Mouse (Mus musculus) G1E (cell line): ENCODE measurements around the gene Fam107a. TPM values are rescaled to one million over a fixed set of nuclear protein-coding genes. Genes with fewer than 3 reads are reported as not detected.
"Not testable (repeated sequence)": the region's sequence is repeated elsewhere in the genome, so short reads cannot be mapped to it uniquely, and the experiment has no call there.

Source experiments
- ATAC-seq: 2 replicates; pipeline ENCODE4 v1.8.0; 2016; ENCODE audit warnings: mild to moderate bottlenecking; ENCODE audit not compliant: insufficient number of reproducible peaks, poor library complexity, low FRiP score, severe bottlenecking; ENCODE audit errors: extremely low read depth
- DNase-seq: peaks from one replicate; pipeline ENCODE4 v3.0.0; 2012; ENCODE audit warnings: low spot score
- H3K27me3 ChIP-seq: 2 replicates; pipeline ENCODE4 v1.6.1; 2012; ENCODE audit warnings: mild to moderate bottlenecking, low read length, inconsistent platforms; ENCODE audit not compliant: insufficient read depth
- H3K36me3 ChIP-seq: replicated peaks from 2 replicates; pipeline ENCODE3; 2012; ENCODE audit warnings: mild to moderate bottlenecking, inconsistent platforms
- H3K4me1 ChIP-seq: 2 replicates; pipeline ENCODE4 v1.6.1; 2012; ENCODE audit warnings: low read depth, low read length, inconsistent platforms, mixed read lengths; ENCODE audit not compliant: insufficient read depth
- H3K4me3 ChIP-seq: 2 replicates; pipeline ENCODE4 v1.5.1; 2012; ENCODE audit warnings: low read depth, mild to moderate bottlenecking, inconsistent platforms, low read length, moderate library complexity, mixed read lengths
- H3K9me3 ChIP-seq: replicated peaks from 2 replicates; pipeline ENCODE4 v1.6.1; 2012; ENCODE audit warnings: inconsistent platforms
- CTCF ChIP-seq: IDR thresholded peaks from 2 replicates; pipeline ENCODE4 v1.5.1; 2012; ENCODE audit warnings: low read depth, low read length, inconsistent platforms, mixed read lengths
- GATA1 ChIP-seq: IDR thresholded peaks from 2 replicates; pipeline ENCODE4 v1.6.1; 2012; ENCODE audit warnings: borderline replicate concordance, low read length, inconsistent platforms, mixed read lengths
- GATA2 ChIP-seq: IDR thresholded peaks from 2 replicates; pipeline ENCODE4 v1.6.1; 2012; ENCODE audit warnings: low read depth, low read length, inconsistent platforms, borderline replicate concordance
- POLR2AphosphoS5 ChIP-seq: IDR thresholded peaks from 2 replicates; pipeline ENCODE4 v1.6.1; 2012; ENCODE audit warnings: low read depth, low read length, inconsistent platforms; ENCODE audit not compliant: insufficient replicate concordance
- TAL1 ChIP-seq: conservative IDR thresholded peaks from 2 replicates; pipeline ENCODE4 v1.6.1; 2012; ENCODE audit warnings: low read depth, low read length, inconsistent platforms, mixed read lengths
- polyA plus RNA-seq: library from polyadenylated mRNA; stranded (reverse); fragments of >175 nt; gene quantifications from 2 replicates; pipeline ENCODE4 v1.2.3, GENCODE M21; 2012
- total RNA-seq, 2 experiments: library from RNA; stranded (forward) in 1 of 2; stranded (reverse) in 1 of 2; fragments of 200-1000 nt in 1 of 2; fragments of >200 nt in 1 of 2; fragmentation: Nextera tagmentation in 1 of 2; gene quantifications; 2 replicates each; pipeline ENCODE4 v1.2.3; 2014 to 2017

Fam107a gene
- total and polyA plus RNA-seq, 3 experiments, result 0.05 TPM; not detected in 2

DNA sequence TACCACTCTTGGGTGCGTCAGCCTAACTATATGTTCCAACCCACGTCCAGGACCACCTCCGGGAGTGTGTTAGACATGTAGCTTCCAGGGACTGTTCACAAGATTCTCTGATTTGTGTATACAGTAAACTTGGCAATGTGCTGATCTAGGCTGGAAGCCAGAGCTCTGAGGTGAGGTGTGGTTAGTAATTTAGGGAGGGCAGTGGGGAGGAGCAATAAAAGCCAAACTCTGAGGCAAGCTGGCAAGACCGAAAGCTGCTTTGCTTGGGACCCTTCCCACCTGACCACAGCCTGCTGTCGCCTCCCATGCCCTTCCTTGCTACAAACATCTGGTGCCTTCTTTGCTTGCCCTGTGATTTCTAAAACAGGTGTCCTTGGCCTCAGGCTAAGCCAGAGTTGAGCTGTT lies 19.9 kb downstream of the Fam107a start:
- H3K4me3 ChIP-seq, result no peak overlapping the region
- no peaks in the 10 kb centered on the region for H3K27me3 ChIP-seq
- DNase-seq (no peak), ATAC-seq (no peak)
- no peaks in the 10 kb centered on the region for H3K9me3 ChIP-seq
- no peaks in the 10 kb centered on the region for H3K4me1 ChIP-seq
- H3K36me3 ChIP-seq, result no peaks in the 10 kb centered on the region
- TF ChIP-seq POLR2AphosphoS5 (no peak), GATA2 (no peak), GATA1 (no peak), TAL1 (no peak), CTCF (no peak)

DNA sequence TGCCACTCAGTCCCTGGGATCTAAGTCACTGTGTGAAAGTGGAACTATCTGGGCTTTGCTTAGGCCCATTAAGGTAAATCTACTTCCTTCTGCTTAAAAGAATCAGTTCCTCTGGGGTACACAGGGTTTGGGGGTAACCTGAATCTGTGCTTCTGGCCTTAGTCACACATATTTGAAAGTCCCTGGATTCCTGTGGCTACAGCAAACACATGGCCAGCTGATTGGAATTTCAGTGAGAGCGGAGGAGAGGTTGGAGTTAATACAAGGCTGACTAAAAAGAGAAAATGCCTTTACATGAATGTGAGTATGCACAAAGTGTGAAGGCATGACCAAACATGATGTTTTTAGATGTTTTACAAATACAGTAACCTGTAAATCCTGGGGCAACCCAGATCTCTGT lies 23.6 kb downstream of the Fam107a start:
- Histone ChIP-seq H3K27me3 (no peaks in the 10 kb centered on the region), H3K4me1 (no peaks in the 10 kb centered on the region), H3K36me3 (no peaks in the 10 kb centered on the region), H3K4me3 (no peak overlapping the region), H3K9me3 (peaks cover 3% of the 10 kb centered on the region; the same call in 1 of the 2 replicates)
- TF ChIP-seq GATA1 (no peak), GATA2 (no peak), POLR2AphosphoS5 (no peak), CTCF (no peak), TAL1 (no peak)
- DNase-seq, result no peak
- ATAC-seq, result no peak

DNA sequence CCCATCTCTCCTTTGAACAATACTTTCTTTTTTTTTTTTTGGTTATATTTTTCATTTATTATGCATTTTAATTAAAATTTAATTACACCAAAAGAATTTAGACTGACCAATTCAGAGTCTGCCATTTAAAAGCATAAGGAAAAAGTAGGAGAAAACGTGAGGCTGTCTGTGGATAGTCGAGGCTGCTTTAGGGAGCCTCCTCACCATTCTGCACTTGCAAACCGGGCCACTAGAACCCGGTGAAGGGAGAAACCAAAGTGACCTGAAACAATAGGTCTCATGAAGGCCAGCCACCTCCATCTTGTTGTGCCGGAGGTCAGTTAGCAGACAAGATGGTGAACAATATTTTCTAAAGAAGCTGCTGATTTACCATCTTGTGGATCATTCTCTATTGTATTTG lies 31.2 kb downstream of the Fam107a start:
- not testable (repeated sequence) for H3K4me3 ChIP-seq, H3K4me1 ChIP-seq, H3K27me3 ChIP-seq, DNase-seq, H3K9me3 ChIP-seq, H3K36me3 ChIP-seq
- ATAC-seq, result peak; percentile 100

DNA sequence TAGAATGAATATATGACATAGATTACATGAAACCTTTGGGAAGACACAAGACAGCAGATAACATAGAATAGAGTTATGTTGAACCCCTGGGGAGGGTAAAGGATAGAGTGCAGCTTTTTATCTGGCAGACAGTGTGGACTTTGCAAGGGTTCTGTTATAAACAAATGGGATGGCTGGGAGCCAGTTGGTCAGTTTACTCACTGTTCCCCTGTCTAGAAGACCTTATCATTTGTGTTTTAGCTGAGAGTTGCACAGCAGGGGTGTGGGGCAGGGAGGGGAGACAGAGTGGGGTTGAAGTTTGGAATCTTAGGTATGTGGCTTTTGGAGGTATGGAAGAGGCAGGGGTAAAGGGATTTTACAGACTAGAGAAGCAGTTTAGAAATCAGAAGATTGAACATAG lies 34.0 kb downstream of the Fam107a start:
- H3K4me3 ChIP-seq, result no peak overlapping the region
- H3K4me1 ChIP-seq, result no peaks in the 10 kb centered on the region
- TF ChIP-seq CTCF (no peak), TAL1 (no peak), GATA1 (no peak), POLR2AphosphoS5 (no peak)
- no peak for ATAC-seq
- no peak for DNase-seq
- H3K36me3 ChIP-seq, result no peaks in the 10 kb centered on the region
- H3K9me3 ChIP-seq, result no peaks in the 10 kb centered on the region
- peaks cover 7% of the 10 kb centered on the region for H3K27me3 ChIP-seq

DNA sequence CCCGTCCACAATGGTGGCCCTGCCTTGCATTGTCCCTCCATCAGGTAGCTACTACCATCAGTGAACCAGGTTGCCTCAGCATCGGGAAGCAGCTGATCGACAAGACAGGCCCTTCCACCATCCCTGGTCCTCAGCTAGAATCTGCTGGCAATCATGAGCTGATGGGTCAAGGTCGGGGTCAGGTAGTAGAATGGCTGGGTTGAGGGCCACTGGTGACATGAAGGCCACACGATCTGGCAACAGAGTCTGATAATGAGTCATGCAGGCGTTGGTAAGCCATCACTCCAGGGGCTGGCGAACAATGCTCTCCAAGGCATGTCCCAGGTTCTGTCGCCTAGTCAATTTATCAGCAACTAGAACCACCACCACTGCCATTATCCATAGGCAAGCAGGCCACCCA lies 46.5 kb downstream of the Fam107a start:
- not testable (repeated sequence) for H3K9me3 ChIP-seq, H3K4me1 ChIP-seq, H3K27me3 ChIP-seq, H3K4me3 ChIP-seq, DNase-seq, ATAC-seq, H3K36me3 ChIP-seq

DNA sequence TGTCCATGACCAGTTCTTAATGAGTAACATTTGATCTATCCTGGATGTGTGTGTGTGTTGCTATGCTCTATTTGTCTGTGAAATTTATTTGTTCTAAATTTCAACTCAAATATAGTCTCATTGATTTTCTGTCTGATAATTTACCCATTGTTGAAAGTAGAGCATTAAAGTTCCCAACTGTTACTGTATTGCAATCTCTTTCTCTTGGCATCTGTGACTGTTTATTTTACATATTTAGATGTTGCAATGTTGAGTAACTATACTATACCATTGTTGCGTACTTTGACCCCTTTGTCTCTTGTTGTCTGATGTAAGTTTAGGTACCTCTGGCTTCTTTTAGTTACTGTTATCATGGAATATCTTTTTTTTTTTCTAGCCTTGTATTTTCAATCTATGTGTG lies 53.4 kb downstream of the Fam107a start:
- H3K4me1 ChIP-seq, result no peaks in the 10 kb centered on the region
- ATAC-seq (no peak), DNase-seq (no peak)
- H3K4me3 ChIP-seq, result no peak overlapping the region
- no peaks in the 10 kb centered on the region for H3K36me3 ChIP-seq
- TF ChIP-seq GATA2, result no peak
- no peak for TF ChIP-seq POLR2AphosphoS5
- TF ChIP-seq GATA1, result no peak
- TF ChIP-seq CTCF, result no peak
- TF ChIP-seq TAL1, result no peak
- no peaks in the 10 kb centered on the region for H3K27me3 ChIP-seq
- H3K9me3 ChIP-seq, result no peaks in the 10 kb centered on the region

DNA sequence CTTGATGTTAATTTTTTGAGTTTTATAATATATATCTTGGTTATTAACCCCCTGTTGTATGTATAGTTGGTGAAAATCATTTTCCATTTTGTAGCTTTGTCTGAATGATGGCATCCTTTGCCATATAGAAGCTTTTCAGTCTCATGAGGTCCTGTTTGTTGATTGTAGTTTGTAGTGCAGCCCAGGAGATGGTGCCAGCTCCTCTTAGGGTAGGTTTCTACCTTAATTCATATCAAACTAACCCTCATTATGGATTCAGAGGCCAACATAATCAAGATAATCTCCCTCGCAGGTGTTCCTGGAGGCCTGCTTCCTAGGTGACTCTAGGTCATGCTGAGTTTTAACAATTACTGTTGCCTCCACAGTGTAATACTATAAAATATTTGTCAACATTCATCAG lies 55.6 kb downstream of the Fam107a start:
- Histone ChIP-seq H3K27me3 (peaks cover 17% of the 10 kb centered on the region), H3K9me3 (no peaks in the 10 kb centered on the region), H3K36me3 (no peaks in the 10 kb centered on the region), H3K4me1 (no peaks in the 10 kb centered on the region), H3K4me3 (no peak overlapping the region)
- no peak for TF ChIP-seq POLR2AphosphoS5
- DNase-seq (no peak), ATAC-seq (no peak)

DNA sequence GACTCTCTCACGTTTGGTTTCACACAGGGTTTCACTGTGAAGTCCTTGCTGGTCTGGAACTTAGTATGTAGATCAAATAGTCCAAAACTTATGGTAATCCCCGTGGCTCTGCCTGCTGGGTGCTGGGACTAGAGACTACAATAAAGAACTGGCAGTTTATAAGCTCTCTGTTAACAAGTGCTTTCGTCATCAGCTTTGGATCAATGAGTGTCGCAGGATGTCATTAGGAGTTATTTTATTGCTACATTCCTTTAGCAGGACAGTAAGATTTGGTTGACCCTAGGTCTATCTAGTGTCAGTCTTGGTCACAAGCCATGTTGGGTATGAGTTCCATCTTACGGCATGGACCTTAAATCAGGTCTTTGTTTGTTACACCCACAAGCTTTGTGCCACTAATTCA lies 57.6 kb downstream of the Fam107a start:
- peaks cover 27% of the 10 kb centered on the region for H3K27me3 ChIP-seq
- H3K4me3 ChIP-seq, result no peak overlapping the region
- no peaks in the 10 kb centered on the region for H3K4me1 ChIP-seq
- H3K9me3 ChIP-seq, result no peaks in the 10 kb centered on the region
- ATAC-seq, result no peak
- no peak for DNase-seq
- no peaks in the 10 kb centered on the region for H3K36me3 ChIP-seq
- no peak for TF ChIP-seq TAL1
- no peak for TF ChIP-seq GATA2
- no peak for TF ChIP-seq POLR2AphosphoS5
- no peak for TF ChIP-seq CTCF
- TF ChIP-seq GATA1, result no peak
